Mouse (Mus musculus): ENCODE results near the gene Zfp39.
A peak's percentile ranks its signal among the peaks of the same experiment; 100 is the strongest.

Gene Zfp39

DNA sequence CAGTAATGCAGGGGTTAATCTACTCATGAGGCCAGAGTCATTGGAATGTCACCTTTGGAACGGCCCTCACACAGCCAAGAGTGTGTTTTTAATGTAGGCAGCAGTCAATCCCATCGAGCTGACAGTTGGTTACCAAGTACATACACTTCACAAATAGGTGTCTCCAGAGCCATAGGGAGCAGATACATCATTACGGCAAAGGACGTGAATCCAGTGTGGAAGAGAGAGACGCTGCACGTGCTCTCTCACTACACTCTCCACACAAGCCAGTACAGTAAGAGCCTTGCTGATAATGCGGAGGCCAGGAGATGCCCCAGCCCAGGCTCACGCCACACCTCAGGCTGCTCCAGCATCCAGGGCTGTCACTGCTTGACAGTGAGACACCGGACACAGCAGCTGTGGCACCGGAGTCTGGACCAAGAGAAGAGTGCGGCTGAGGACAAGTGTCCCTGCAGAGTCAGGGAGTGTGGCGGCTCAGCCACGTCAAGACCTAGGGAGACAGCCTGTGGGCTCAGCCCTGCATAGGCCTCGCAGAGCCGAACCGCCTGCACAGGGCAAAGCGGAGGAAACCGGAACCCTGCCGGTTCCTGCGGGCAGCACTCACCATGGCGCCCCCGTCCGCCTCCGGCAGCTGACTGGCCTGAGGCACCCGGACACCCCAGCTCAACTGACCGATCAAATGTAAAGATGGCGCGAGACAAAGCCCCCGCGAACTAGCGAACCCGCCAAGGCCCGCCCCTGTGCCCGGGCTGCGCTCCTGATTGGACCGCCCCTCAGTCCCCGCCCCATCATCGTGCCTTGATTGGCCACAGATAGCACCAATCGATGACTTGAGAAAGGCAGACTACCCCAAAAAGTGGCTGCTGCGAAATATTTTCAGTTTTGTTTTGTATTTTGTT is at the start of gene Zfp39:
Zfp39 (minus strand) TSS at position 715 of the 899 bp plus-strand sequence.
- DNase-seq (ENCODE audit: low spot score in 2 of 2) = peak; percentile 95 to 96

DNA sequence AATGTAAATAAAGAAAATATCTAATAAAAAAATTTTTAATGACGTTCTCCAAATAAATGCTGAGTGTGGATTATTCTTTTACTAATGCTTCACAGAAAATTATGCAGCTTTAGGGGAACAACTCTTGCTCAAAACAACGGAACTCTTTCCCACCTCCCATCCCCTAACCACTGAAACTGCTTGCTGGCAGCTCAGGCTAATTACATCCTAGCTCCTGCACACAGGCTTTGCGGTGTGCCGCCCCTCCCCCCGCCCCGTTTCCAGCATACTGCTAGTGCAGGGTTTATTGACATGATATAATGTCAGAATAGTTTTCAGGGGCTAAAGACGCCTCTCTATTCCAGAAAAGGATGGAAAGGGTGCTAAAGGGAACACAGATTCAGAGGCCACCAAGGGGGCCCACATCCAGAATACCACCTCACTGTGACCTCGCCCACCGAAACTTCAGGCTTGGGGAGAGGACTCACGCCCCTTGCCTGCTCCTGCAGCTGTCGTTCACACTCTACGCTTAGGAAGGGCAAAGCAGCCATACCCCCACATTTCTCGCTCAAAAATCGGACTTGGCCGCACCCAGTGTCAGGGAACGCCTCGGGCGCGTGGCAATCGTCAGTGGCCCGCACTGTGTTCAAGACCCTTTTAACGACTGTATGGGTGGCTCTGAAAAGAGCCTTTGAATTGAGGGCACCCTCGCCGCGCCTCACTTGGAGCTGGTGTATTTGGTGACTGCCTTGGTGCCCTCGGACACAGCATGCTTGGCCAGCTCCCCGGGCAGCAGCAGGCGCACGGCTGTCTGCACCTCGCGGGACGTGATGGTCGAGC is 49.5 kb upstream of the Zfp39 start:
- DNase-seq (ENCODE audit: low spot score in 2 of 2) = no peak

DNA sequence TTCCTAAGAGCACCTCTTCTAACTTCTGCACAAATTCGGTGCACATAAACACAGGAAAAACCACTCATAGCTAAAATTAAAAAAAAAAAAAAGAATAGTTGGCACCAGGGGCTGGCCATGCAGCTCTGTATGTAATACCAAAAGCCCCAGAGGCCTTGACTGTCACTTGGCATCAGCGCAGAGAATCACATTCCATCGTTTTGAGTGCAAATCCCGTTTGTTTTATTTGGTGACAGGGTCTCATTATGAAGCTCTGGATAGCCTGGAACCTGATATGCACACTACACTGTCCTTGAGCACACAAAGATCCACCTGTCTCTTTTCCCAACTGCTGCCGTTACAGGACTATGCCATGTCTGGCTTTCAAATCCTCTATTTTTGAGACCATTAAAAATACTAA is 47.2 kb upstream of the Zfp39 start:
- DNase-seq (ENCODE audit: low spot score in 2 of 2) = no peak

DNA sequence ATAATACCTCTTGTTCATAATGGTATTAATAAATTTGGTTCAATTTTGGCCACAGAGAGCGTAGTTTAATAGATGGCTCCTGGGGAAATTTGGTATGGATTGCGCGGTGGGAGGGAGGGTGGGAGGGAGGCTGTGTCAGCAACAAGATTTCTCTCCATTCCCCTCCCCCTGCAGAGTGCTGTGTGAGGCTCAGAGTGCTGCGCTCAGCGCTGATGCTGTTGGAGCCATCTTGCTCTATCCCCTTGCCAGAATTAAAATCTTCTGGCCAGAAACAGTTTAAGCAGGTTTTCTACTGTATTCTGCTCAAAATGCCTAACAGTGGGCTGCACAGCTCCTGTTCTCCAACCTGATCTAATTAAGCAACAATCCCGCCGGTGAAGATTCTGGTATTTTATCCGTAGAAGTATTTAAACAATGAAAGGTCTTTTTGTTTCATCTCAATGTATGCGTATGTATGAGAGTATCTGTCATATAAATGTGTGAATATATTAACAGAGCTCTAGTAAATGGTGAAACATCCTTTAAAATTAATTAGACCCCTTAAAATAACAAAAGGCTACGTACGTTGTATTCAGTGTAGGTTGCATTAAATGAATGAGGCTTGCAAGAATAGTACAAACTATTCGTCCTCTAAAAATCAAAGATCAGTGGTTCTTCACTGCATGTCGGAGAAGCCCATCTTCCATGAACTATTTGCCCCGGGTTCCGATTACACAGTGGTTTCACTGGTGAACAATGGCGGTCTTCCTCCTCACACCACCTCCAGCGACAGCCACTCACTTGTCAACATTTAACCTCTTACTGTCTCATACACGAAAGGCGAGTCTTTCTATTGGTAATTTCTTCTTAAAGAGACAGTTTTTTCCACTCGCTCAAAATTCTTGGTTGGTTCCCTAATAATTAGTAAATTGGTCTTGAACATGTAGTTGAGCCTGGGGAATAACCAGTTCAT is 45.7 kb upstream of the Zfp39 start:
- DNase-seq (ENCODE audit: low spot score in 2 of 2) = no peak

DNA sequence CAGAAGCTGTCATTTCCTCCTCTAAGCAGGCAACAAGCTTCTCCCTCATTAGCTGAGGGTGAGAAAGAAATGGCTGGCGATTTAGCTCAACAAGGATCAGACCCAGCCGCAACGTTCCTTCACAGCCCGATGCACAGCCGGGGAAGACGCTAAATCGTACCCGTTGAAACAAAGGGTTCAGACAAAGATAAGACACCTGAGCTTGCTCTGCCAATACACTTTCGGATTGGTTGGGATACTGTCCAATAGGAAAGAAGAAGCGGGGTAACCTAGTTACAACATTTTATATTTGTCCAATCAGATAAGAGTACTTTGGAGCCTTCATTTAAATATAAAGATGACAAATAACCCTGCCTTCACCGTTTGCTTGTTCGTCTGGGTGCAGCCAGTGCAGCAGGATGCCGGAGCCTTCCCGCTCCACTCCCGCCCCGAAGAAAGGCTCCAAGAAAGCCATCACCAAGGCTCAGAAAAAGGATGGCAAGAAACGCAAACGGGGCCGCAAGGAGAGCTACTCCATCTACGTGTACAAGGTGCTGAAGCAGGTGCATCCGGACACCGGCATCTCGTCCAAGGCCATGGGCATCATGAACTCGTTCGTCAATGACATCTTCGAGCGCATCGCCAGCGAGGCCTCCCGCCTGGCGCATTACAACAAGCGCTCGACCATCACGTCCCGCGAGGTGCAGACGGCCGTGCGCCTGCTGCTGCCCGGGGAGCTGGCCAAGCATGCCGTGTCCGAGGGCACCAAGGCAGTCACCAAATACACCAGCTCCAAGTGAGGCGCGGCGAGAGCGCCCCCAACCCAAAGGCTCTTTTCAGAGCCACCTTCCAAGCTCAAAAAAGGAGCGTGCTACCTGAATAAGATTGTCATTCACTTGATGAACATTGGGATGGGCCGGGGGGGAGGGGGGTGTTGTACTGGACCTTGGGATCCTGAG is 44.8 kb upstream of the Zfp39 start, which contains the start of gene Hist3h2ba:
Hist3h2ba (plus strand) TSS at position 379 of the 938 bp plus-strand sequence.
- peak; percentile 66 to 76 for DNase-seq (ENCODE audit: low spot score in 2 of 2)

DNA sequence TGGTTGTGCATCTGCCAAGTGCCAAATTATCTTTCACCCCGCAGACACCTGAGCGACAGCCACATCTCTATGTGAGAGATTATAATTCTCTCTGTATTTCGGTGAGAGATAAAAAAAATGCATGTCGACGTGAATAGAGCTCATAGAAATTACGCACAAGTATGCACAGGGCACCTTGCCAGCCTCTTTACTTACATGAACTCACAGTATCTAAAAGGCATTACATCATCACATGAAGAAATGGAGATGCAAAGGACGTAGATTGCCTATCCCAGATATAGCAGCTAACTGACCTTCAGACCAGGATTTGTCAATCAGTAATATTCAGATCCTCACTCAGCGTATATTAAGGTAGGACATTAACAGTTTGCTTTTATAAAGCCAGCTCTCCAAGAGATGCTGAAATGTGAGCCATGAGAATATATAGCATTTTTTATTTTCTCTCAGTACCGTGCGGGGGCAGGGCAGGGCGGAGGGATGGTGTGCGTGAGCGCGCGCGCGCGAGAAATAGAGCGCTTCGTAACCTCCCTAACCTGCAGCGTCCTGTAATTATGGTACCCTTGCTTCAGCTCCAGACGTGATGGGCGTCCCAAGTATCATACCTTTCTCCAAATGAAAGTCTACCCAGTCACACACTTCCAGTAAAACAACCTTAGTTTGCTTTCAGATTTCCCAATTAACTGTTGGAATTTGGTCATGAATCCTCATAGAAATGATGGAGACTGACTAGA is 43.9 kb upstream of the Zfp39 start:
- DNase-seq (ENCODE audit: low spot score in 2 of 2) = no peak

DNA sequence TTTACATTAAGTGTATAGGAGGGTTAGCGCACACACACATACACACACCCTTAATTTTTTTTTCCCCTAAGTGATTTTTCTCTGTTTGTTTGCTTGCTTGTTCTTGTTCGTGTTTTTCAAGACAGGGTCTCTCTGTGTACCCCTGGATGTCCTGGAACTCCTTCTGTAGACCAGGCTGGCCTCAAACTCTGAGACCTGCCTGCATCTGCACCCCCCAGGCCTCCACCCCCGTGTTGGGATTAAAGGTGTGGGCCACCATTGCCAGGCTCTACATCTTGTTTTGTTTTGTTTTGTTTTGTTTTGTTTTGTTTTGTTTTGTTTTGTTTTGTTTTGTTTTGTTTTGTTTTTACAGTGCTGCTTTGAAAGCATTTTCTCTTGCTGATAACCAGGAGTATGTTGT is 43.3 kb upstream of the Zfp39 start:
- no peak for DNase-seq (ENCODE audit: low spot score in 2 of 2)

DNA sequence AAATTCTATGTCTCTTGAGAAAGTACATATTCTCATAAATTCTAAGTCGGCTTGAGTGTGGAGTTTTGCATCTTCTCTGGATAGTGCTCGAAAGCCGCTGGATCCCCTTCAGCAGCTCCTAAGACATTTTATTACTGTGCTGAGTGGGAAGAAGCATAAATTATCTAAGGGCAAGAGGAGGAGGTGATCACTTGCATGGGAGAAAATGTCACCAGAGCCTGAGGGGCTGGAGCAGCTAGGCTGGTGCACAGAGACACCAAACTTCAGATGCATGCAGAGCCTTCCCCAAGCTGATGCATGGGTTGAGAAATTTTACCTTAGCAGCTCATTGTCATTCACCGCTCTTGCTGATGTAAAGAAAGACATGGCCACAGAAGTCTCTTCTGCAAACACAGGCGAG is 40.1 kb upstream of the Zfp39 start:
- no peak for DNase-seq (ENCODE audit: low spot score in 2 of 2)

DNA sequence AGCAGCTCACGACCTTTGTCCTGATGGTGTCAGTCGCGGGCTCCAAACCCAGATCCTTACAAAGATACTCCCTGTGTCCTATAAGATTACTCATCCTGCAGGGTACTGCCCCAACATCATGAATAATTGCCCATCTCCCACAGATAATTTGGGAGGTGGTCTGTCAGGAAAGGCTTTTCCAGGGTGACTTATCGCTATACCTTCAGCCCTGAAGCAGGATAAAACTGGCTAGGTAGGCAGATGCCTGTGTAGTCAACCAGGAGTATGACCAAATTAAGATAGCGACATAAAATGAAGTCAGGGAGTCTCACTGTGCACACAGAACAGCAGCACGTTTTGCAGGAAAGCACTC is 35.0 kb upstream of the Zfp39 start:
- no peak for DNase-seq (ENCODE audit: low spot score in 2 of 2)

DNA sequence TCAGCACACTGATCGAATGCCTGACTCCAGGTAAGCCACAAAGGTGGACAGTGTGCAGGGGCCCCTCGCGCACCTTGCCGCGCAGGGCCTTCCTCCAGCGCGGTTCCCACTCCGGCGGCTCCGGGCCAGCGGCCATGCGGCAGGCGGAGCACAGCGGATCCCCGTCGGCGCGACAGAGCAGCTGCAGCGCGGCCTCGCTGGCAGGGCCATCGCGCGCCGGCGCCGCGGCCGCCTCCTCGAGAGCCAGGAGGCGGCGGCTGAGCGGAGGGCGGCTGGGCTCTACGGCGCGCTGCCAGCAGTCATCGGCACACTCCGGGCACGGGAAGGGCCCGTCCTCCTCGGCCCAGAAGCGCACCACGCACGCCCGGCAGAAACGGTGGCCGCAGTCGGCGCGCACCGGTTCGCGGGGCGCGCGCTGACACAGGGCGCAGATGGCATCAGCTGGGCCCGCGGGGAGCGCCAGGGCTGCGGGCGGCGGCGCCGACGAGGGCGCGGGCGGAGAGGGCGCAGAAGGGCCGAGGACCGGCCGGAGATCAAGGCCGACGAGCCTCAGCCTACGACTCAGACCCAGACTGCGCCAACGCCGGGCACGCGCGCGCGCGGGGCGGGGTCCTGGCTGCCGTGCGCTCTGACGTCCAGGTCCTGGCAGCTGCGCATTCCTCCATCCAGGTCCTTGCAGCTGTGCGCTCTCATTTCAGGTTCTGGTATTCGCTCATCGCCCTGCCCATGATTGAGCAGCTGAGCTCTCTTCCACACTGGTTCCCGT is 34.5 kb upstream of the Zfp39 start, which contains the start of gene Rnf187:
Rnf187 (minus strand) TSS at position 595 of the 766 bp plus-strand sequence.
- DNase-seq (ENCODE audit: low spot score in 2 of 2) = peak; percentile 89 to 90

DNA sequence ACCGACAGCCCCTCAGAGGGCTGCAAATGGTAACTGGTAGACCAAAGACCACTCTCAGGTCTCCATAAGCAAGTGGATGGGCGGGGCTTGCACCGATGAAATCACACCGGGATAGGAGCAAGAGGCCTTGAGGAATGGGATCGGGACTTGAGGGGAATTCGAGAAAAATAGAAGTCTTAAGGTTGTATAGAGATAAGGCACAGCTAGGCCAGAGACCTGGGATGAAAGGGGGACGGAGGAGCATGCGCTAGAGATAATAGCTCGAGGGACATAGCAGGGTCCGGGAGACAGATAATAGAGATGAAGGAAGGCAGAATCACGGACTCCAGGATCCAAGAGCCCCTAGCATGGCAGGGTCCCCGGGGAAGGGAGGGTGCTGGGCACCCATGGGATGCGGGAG is 33.9 kb upstream of the Zfp39 start:
- no peak for DNase-seq (ENCODE audit: low spot score in 2 of 2)

DNA sequence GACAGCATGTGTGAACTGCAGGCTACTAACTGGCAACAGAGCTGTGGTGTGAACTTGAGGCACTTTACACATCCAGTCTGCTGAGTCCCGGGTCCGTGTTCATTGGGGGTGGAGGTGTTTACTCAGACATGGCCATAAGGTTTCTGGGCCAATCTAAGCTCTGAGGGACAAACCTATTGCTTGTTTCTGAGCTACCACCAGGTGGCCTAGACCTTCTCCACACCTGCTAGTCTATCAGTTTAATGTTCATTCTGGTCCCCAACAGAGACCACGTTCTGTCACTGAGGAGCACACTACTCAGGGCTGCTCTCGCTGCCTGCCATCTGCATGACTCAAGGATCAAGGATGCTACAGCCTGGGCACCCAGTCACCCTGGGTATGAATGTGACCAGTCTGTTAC is 27.6 kb upstream of the Zfp39 start:
- DNase-seq (ENCODE audit: low spot score in 2 of 2) = no peak

DNA sequence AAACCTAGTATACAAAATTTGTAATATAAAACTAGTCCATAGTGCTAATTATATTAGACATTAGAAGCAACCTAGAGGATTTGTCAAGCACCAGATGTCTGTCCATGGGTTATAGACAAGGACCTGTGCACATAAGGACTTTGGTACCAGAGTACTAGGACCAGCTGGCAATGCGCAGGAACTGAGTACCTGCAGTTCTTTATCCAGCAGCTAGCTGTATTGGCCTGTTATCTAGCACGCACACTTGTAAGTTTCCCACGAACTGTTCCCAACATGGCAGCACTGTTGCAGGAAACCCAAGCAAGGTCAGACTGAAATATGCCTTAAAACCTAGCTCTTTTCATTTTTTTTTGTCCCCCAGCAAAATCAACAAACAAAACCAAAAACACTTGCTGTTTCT is 26.2 kb upstream of the Zfp39 start:
- no peak for DNase-seq (ENCODE audit: low spot score in 2 of 2)

DNA sequence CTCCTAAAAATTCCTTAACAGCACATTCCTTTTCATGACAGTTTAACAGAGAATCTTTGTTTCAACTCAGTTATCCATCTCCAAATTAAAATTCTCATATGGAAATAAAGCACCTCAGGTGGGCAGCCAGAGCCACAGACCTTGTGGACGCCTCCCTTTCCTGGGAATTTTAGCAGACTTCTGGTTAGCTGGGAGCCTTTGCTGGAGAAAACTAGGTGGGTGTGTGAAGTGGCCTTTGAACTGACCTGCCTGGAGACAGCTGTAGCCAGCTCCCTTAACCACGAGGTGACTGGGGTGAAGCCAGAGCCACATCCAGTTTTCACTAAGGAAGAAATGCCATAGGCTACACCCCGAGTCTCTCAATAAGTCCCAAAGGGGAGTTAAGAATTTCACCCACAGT is 25.6 kb upstream of the Zfp39 start:
- DNase-seq (ENCODE audit: low spot score in 2 of 2) = no peak

DNA sequence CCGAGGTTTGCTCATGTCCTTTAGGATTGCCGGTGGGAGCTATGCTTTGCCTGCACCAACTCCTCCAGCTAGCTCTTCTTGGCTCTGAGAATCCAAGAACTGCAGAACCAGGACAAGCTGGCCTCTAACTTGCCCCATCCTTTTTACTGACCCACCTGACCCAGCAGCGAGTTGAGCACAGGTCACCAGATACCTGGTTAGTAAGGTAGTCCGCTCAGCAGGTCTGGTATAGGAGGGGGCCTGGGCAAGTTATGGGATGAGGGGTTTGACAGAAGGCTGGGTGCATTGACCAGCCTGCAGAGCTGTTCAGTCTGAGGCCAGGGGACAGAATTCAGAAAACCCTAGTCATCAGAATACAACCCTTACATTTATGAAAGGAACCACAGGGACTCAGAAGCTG is 25.0 kb upstream of the Zfp39 start:
- no peak for DNase-seq (ENCODE audit: low spot score in 2 of 2)

DNA sequence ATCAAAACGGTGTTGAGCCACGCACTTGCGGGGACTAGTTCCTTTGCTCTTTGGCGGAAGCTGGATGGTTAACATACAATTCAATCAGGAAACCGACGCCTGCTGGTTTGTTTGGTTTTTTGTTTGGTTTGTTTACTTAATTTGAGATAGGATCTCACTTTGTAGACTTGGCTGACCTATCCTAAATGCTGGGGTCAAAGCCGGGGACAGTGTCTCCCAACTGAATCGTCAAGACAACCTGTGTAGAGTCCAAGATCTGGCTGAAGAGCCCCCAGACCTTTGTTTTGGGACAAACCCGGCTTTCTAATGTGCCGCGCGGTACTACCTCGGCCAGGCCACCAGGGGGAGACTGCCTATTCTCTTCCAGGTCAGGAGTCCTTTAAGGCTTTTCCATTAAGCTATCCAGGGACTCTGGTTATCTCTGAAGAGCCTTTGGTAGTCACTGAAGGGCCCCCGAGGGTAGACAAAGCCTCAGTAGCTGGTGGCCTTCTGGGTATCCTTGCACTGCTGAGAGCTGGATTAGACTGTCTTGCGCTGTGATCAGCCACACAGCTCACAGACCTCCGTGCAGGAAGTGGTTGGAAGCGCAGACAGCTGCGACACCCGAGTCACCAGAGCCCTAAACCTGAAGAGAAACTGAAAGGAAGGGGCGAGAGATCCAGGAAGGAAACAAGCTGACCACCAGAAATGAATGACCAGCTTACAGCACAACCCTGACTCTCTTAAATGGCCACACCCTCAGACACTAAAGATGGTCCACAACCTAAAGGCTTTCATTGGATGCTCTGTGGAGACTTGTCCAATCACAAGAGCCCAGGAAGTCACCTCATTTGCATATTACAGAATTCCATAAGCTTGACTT is 24.0 kb upstream of the Zfp39 start:
- peak; percentile 75 to 79 for DNase-seq (ENCODE audit: low spot score in 2 of 2)

DNA sequence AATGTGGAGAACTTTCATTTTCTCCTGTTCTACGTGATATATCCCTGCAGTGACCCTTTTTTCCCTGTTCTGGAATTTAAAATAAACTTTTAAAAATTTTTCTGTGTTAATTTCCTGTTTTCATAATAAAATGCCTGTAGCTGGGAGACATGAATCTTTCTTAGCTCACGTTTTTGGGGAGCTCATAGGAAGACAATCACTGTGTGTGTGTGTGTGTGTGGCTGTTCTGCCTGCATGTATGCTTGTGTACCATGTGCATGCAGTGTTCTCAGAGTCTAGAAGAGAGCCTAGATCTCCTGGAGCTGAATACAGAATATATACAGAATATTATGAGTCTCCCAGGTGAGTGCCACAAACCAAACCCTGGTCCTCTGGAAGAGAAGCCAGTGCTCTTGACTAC is 23.0 kb upstream of the Zfp39 start:
- DNase-seq (ENCODE audit: low spot score in 2 of 2) = no peak

DNA sequence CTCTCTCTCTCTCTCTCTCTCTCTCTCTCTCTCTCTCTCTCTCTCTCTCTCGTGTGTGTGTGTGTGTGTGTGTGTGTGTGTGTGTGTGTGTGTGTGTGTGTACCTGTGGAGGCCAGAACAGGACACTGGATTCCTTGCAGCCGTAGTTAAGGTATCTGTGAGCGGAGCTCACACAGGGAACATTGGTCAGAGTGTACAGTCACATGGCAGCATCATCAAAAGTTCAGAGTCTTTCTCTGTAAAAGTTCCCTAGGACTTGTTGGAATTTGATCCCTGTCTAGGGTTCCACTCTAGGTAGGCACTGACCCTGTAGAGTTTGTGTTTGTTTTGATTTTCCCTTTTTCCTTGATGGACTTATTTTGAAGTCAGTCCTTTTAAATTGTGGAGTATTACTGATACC is 22.6 kb upstream of the Zfp39 start:
- DNase-seq (ENCODE audit: low spot score in 2 of 2) = no peak

Measured in spleen, postnatal 36 days (tissue).